Mouse (Mus musculus) skeletal muscle tissue, adult 2 months (tissue): ENCODE measurements around the gene Ppa2.

Experiments used
- DNase-seq: peaks from one replicate; pipeline ENCODE4 v3.0.0-alpha.2; 2012; ENCODE audit warnings: low read depth, low spot score

Ppa2 gene

DNA sequence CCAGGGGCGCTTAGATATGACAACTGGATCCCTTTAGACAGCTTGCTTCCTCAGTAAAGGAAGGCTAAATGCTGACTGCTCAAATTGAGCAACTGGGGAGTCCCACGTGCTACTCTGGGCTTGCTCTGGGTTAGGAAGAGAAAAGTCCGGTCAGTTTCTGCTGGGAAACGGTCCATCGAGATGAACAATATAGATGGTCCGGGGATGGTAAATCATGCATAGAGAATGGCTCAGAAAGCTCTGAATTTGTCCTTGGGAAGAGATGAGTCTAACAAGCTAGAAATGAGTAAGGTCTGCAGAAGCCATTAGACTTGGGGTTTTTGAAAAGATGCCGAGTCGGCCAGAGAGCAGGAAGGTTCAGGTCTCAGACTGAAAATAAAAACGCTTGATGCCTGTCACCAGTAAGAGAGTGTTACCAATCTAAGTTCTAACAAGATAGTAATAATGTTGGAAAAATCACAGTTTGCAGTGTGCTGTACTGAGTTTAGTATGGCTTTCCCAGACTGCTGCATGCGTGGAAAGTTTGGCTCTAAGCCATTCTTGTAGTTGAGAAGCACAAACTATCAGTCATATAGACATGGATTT, 80.0 kb downstream of the Ppa2 start:
- DNase-seq, result no peak

DNA sequence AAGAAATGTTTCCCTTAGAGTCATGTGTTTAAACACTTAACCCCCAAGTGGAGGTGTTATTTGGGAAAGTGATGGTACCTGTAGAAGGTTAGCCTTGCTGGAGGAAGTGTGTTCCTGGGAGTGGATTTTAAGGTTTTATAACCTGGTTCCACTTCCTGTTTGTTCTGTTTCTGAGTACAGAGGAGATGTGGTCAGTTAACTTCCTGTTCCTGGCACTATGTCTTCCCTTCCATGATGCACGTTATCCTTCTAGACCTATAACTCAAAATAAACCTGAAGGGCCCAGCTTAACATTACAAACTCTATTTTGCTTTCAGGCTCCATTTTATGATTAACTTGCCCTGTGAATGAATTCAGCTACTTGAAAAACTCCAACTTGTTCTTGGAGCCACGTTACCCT, 84.6 kb downstream of the Ppa2 start:
- no peak for DNase-seq

- no peak for DNase-seq
Observed at GRCm38 (mm10) chr3:133403849-133404248, 93.9 kb downstream of the Ppa2 start.

DNA sequence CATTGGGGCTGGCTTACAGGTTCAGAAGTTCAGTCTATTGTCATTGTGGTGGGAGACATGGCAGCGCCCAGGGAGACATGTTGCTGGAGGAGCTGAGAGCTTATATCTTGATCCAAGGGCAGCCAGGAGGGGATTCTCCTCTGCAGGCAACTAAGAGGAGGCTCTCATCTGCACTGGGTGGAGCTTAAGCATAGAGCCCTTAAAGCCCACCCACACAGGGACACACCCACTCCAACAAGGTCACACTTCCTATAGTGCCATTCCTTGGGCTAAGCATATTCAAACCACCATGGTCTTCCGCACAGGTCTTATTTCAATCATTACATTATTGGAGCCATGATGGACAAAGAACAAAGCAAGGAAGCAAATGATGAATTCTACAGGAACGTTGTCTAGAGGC, 95.7 kb downstream of the Ppa2 start:
- no peak for DNase-seq

DNA sequence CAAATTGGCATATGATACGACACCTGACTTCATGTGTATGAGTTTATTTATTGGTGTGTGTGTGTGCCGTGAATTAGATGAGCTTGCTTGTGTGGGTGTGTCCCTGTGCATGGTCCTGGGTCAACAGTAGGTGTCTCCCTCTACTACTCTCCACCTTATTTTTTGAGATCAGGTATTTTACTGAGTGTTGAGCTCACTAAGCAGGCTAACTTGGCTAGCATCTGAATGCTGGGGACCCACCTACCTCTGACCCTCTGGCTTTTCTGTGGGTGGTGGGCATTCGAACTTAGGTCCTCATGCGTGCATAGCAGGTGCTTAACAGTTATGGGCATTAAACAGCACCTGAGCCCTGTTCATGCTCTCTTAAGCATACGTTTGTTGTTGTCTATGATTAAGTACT, 96.3 kb downstream of the Ppa2 start:
- DNase-seq, result no peak

- no peak for DNase-seq
Observed at GRCm38 (mm10) chr3:133411123-133411675, 101.3 kb downstream of the Ppa2 start.

DNA sequence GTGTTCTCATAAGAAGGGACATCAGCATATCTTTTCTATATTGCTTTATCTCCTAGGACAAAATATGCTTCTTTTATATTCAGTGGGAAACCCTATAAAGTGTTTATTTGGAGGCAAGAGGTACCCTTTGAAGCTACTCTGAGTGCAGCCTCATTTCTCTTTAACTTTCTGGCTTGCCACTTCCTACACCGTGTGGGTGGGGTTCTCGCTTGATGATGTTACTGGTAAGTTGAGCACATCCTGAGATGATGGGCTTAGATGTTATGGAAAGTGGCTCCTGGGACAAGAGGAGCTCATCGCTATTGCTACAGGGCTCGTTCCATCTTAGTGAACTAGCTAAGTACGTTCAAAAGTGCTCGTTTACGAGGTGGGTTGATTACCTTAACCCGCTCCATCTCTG, 101.9 kb downstream of the Ppa2 start:
- no peak for DNase-seq

DNA sequence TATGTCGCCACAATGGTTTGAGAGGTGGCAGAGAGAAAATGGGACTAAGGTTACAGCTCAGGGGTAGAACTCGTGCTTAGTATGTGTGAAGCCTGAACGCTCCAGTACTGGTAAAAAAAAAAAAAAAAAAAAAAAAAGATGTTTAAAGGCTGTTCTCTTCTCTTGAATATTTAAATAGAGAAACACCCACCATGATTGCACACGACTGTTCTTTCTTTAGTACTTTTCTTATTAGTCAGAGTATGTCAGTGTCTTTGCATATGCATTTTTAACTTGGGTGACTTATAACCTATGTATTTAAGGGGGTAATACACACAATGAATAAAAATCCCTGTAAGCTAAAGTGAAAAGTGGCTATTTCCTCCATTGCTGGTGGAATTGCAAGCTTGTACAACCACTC, 104.8 kb downstream of the Ppa2 start:
- no peak for DNase-seq

DNA sequence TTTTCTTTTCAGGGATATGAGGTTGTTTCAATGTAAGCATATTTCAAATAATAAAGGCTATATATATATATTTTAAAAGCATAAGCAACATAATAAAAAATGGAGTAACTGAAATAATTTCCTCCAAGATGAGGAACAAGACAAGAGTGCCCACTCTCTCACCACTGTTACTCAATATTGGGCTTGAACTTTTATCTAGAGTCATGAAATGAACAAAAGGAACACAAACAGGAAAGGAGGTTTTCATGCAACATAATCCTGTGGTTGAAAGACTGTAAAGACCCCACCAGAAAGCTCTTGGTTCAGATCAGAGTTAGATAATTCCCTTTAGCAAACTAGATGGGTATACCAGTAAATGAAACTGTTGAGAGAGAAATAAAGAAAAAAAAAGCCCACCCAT, 113.2 kb downstream of the Ppa2 start:
- no peak for DNase-seq
